Comparison of ENCODE assay signal across 11 mouse cellular contexts in genomic region chr16:44237836-44238235, GRCm38 (mm10).
DNase-seq lines count a peak whose midpoint lies in the region; ATAC-seq lines count a peak whose summit lies in the region.
"Had no signal": no experiment of that assay in that cellular context is flagged by ENCODE, and none has a peak within 500 bp of the region (broad histone marks: within the 10 kb centered on the region; RNA-seq: fewer than 3 reads in every experiment).

No protein-coding gene starts in this region.

- DNase-seq in cerebellum, postnatal 4 days (ENCODE audit: low spot score in 2 of 2): no peak
- peak; percentile 24 to 32 for DNase-seq in left cerebral cortex, adult 18-20 months (ENCODE audit: low spot score in 2 of 2)
- no peak for DNase-seq in left cerebral cortex, postnatal 14 days (ENCODE audit: low spot score in 2 of 2)
- DNase-seq in brain, adult 2 months (ENCODE audit: low read depth, low spot score): peak; percentile 96
- DNase-seq in cerebellum, postnatal 25 days: peak; percentile 68 to 76
- no peak for DNase-seq in ovary, adult 18-20 months (ENCODE audit: low spot score)
- DNase-seq in spleen, postnatal 36 days (ENCODE audit: low spot score in 2 of 2): no peak
- DNase-seq: adrenal gland, adult 2 months; heart, postnatal 14 days; thymus, postnatal 25 days had no signal

- intact Hi-C loops in left cerebral cortex, postnatal 14 days (cut with DNase I): no loop called here

- ATAC-seq in cerebellum, adult (ENCODE audit: insufficient number of reproducible peaks, low FRiP score, low TSS enrichment): peak; percentile 79

Comparison
In these comparisons a context has a peak if more than half of its experiments do, and no peak if none do; other contexts are left out.
1. DNase-seq: peak in left cerebral cortex, adult 18-20 months (2 of 2), brain, adult 2 months (single experiment) and cerebellum, postnatal 25 days (2 of 2); none in cerebellum, postnatal 4 days (0 of 2), left cerebral cortex, postnatal 14 days (0 of 2), ovary, adult 18-20 months (single experiment) and spleen, postnatal 36 days (0 of 2).